Mouse (Mus musculus) gastrocnemius, postnatal 14 days (tissue): ENCODE data around the gene Mllt6. TPM values are rescaled to one million over a fixed set of nuclear protein-coding genes. Genes with fewer than 3 reads are reported as not detected.
"Not testable (repeated sequence)": the region's sequence is repeated elsewhere in the genome, so short reads cannot be mapped to it uniquely, and the experiment has no call there.

Source experiments
- DNase-seq: peaks from one replicate; pipeline ENCODE4 v3.0.0; 2021; ENCODE audit warnings: mixed read lengths
- intact Hi-C: fragments of 180-260 bp; cut with DNase I; formaldehyde crosslinking; loops from one replicate; pipeline ENCODE4 v1.15.1; 2025; ENCODE audit warnings: low total_unique reads
- long read RNA-seq, 2 experiments: library from polyadenylated mRNA; stranded (forward); transcript quantifications; one replicate each; pipeline ENCODE4 v2.0.0; 2021
- total RNA-seq, 2 experiments: library from RNA; stranded (reverse); gene quantifications; 2 replicates each; pipeline ENCODE4 v1.2.3; 2021

The Mllt6 gene
- 10 to 100 TPM; 26.2 to 27.4 TPM for total RNA-seq
- long read RNA-seq, experiment 1, partial matches to known transcripts, result 4 of 4 reads
- long read RNA-seq, experiment 1, other reads (novel, unspliced or antisense), result 0 of 4 reads
- long read RNA-seq, experiment 2, partial matches to known transcripts, result 1 of 4 reads
- long read RNA-seq, experiment 2, other reads (novel, unspliced or antisense), result 3 of 4 reads

GRCm38 (mm10) chr11:97662893-97663527 is at the start of gene Mllt6:
Mllt6 (plus strand) TSS chr11:97663414.
- intact Hi-C loops, result no loop called here
- DNase-seq, result peak; percentile 85

- no peak for DNase-seq
- intact Hi-C loops, result loop anchor here (5.0 kb wide), 3 partner anchors 38 to 123 kb away; partner anchors contain the start of gene Srcin1
These were observed 47.9 kb upstream of the Mllt6 start for GRCm38 (mm10) chr11:97615276-97615675.

DNA sequence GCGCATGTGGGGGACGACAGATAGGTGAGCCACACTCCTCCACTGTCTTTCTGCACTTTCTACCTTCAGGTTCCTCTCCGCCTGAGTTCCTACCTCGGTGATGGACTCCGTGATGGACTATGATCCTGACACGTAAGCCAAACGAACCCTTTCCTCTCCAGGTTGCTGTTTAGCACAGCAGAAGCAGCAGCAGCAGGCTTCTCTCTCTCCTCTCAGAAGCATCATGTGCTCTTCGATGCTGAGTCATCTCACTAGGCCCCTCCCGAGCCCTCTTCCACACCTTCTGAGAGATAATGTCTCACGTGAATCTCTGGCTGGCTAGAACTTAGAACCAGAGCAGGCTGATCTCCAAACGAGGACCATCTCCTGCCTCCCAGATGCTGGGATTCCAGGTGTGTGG is 44.8 kb upstream of the Mllt6 start:
- DNase-seq, result no peak
- intact Hi-C loops, result loop anchor here (5.0 kb wide), 3 partner anchors 41 to 126 kb away; partner anchors contain the start of gene Srcin1

DNA sequence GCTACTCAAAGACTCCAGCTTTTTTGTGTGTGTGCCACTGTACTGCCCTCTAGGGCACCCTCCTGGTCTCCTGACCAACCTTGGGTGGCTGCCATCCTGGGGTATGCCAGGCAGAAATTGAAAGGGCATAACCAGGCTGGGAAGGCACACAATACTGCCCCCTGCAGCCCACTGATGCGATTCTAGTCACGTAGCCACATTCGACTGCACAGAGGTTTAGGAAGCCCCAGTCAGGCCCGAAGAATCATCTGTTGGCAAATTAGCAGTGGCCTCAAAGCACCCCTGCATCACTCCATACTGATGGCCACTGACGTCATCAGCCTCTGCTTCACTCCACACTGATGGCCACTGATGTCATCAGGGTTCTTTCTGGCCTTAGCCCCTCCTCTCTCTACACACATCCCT is 43.8 kb upstream of the Mllt6 start:
- peak; percentile 64 for DNase-seq
- intact Hi-C loops, result loop anchor here (5.0 kb wide), 3 partner anchors 42 to 127 kb away; partner anchors contain the start of gene Srcin1

DNA sequence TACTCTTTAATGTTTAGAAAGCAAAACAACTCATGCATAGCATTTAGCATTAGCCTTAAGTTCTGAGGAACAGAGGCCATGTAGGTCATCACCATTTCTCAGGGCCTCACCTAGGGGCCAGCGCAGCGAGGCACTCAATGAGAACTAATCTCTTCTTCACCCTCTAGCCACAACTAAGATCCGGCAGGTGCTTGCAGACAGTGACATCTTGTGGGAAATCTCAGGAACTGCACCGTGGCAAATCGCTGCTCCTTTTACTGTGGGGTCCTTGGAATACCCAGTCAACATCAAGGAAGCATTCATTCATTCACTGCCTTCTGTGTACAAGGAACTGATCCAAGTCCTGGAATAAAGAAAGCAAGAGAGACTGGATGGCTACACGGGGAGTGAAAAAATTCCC is 40.8 kb upstream of the Mllt6 start:
- intact Hi-C loops, result loop anchor here (5.0 kb wide), 1 partner anchor 145 kb away; no protein-coding TSS in a partner anchor
- DNase-seq, result peak; percentile 37

DNA sequence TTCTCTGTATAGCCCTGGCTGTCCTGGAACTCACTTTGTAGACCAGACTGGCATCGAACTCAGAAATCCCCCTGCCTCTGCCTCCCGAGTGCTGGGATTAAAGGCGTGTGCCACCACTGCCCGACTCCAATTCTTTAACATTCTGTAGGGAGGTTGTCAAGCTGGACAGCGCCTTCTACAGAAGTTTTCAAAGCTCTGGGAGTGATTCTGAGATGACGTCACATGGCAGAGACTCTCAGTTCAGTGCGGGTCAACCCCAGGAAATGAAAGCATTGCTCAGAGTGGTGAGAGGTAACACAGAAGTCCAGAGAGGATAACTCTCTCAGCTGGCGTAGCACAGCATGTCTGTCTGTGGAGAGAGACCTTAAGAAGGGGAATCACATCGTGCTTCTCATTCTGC is 40.0 kb upstream of the Mllt6 start:
- no peak for DNase-seq
- intact Hi-C loops, result loop anchor here (5.0 kb wide), 1 partner anchor 146 kb away; no protein-coding TSS in a partner anchor

- intact Hi-C loops, result no loop called here
These were observed 37.7 kb upstream of the Mllt6 start for GRCm38 (mm10) chr11:97625551-97625950.

GRCm38 (mm10) chr11:97626431-97626830 is 36.8 kb upstream of the Mllt6 start:
- intact Hi-C loops, result no loop called here
- no peak for DNase-seq

More at GRCm38 (mm10) chr11:97625551-97625950, 37.7 kb upstream of the Mllt6 start:
- DNase-seq, result no peak

DNA sequence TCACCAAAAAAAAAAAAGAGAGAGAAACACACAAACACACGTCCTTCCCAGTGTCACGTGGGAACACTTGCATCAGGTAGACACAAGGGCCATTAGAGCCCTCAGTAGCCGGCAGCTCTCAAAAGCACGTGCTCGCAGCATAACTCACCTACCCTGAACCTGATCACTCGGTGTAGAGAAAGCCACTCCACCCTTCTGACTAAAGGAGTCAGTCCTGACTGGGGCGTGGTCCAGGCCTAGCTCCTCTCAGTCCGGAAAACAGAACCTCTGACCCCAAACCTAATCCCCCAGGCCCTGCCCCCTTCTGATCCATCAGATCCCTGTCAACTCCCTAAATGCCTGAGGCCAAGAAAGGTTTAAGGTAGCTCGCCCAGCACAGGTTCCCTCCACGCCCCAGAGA is 36.4 kb upstream of the Mllt6 start:
- DNase-seq, result no peak
- intact Hi-C loops, result no loop called here

DNA sequence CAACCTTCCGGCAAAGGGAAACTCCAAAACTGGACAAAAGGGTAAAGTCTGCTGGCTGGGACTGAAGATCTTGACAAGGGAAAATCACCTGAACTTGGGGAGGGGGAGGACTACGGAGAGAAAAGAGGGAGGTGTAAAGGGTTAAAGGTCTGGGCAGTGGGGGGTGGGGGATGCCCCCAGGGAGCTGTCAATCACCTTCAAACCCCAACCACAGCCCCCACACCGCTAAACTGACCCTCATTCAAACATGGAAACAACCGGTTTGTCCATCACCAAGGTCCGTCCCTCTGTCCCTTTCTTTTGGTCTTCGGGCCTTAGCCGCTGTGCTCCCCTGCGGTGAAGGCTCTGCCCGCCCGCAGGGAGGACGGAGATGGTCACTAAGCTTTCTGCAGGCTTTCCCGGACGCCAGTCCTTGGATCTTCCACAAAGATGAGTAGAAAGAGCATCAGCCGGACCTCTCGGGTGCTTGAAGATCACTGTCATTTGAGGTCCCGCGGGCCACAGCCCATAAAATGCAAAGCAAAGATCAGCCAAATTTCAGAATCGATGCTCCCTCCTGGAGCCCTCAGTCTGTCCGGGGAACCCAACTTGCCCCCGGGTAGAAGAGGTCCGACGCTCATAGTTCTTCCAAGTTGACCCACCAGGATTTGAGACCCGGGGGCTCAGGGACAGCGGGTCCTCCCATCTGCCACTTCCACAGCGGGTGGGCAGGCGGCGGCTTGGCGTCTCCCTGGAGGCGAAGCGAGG is 35.5 kb upstream of the Mllt6 start:
- intact Hi-C loops, result no loop called here

DNA sequence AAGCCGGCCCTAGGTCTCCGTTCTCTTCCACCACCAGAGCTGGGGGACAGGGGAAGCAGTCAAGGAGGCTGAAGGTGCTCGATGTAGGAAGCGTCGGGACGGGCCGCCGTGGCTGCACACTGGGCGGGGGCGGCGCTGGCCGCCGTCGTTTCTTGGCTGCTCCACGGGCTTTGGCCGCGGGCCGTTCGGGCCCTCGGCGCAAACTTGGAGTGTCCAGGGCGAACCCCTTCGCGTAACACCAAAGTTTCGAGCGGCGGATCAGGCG is 35.0 kb upstream of the Mllt6 start:
- DNase-seq, result no peak
- intact Hi-C loops, result no loop called here

More for the DNA sequence above, 35.5 kb upstream of the Mllt6 start:
- no peak for DNase-seq

GRCm38 (mm10) chr11:97628568-97629518 is 34.4 kb upstream of the Mllt6 start:
- DNase-seq, result peak; percentile 31
- intact Hi-C loops, result no loop called here

DNA sequence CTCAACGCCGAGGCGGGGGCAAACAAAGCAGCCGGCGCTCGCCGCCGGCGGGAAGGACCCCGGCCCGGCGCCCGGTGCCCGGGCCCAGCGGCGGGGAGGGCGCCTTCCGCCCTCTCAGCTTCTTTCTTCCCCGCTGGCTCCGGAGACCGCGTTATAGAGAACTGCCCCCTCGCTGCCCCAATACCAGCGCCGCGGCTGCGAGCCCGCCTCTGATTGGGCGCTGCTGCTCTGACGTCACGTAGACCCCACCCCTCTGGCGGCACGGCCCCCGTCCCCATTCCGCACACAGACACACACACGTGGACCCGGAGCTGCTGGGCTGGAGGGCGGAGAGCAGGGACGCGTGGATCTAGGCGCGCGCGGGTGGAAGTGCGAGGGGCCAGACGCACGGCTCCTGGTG is 33.6 kb upstream of the Mllt6 start, which contains the start of gene Epop:
TSS of gene Epop (minus strand) at position 127 of the 400 bp plus-strand sequence.
- intact Hi-C loops, result no loop called here
- peak; percentile 86 for DNase-seq

DNA sequence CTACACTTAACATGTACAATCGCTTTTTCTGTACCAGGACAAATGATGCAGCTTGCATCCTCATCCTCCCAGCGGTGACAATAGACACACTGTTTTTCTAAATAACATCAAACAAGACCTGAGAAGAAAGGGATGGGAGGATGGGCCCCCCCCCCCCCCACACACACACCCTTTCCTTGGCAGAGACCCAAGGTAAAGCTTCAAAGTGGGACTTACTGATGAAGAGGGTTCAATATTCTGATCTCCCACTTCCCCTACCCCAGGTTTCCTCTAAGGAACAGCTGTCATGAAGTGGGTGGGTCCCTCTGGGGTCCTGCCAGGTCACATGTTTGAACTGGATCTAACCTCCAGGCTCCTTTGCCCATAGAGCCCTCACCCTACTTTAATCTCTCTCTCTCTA is 32.2 kb upstream of the Mllt6 start:
- DNase-seq, result no peak
- intact Hi-C loops, result no loop called here

- DNase-seq, result no peak
- intact Hi-C loops, result no loop called here
These were observed 31.7 kb upstream of the Mllt6 start for GRCm38 (mm10) chr11:97631500-97631899.

GRCm38 (mm10) chr11:97631938-97632337 is 31.3 kb upstream of the Mllt6 start:
- intact Hi-C loops, result no loop called here
- peak; percentile 78 for DNase-seq

DNA sequence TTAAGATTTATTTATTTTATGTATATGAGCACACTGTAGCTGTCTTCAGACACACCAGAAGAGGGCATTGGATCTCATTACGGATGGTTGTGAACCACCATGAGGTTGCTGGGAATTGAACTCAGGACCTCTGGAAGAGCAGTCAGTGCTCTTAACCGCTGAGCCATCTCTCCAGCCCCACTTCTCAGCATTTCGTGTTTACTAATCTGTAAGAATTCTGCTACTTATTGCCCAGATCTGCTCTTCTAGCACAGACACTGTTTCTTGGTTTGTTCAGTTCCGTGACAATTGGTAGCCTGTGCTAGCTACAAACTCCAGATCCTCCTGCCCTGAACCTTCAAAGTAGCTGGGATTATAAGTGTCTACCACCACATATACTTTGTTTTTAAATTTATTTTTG is 30.8 kb upstream of the Mllt6 start:
- intact Hi-C loops, DNase-seq: not testable (repeated sequence)

DNA sequence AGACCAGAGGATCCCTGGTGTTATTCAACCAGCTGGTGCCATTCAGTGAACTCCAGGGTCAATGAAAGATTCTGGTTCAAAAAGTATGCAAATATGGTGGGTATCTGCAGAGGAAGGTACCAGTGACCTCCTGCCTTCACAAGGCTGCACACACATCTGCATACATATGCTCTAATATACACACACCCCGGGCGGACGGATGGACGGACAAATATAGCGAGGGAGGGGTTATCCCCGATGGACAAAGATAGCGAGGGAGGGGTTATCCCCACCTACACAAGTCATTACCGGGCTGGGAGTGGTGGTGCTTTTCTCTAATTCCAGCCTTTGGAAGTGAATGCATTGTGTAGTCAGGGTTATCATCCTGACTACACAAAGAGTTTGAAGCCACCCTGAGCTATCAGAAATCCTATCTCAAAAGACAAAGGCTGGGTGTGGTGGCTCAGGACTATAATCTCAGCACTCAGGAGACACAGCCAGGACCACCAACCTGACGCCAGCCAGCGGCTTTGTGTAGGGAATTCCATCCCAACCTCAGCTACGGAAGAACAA is 27.7 kb upstream of the Mllt6 start:
- no peak for DNase-seq
- intact Hi-C loops, result no loop called here

GRCm38 (mm10) chr11:97641668-97642067 is 21.5 kb upstream of the Mllt6 start:
- intact Hi-C loops, result loop anchor here (2.0 kb wide), 1 partner anchor 49 kb away; no protein-coding TSS in a partner anchor

More at GRCm38 (mm10) chr11:97641668-97642067, 21.5 kb upstream of the Mllt6 start:
- no peak for DNase-seq
